Mouse (Mus musculus) megakaryocyte-erythroid progenitor cell, adult 5-6 weeks (primary cell): ENCODE results near the gene Ezr. TPM values are rescaled to one million over a fixed set of nuclear protein-coding genes. Genes with fewer than 3 reads are reported as not detected.
A peak's percentile ranks its signal among the peaks of the same experiment; 100 is the strongest.

ENCODE experiments used
- ATAC-seq: replicated peaks from 2 replicates; pipeline ENCODE4 v1.8.0; 2016; ENCODE audit warnings: mild to moderate bottlenecking, inconsistent platforms; ENCODE audit not compliant: severe bottlenecking, poor library complexity, low FRiP score, low TSS enrichment
- total RNA-seq, 2 experiments: library from RNA; stranded (forward) in 1 of 2; stranded (reverse) in 1 of 2; fragments of 200-1000, 215-1000 nt in 1 of 2; fragments of >200 nt in 1 of 2; fragmentation: Nextera tagmentation in 1 of 2; gene quantifications; 2 replicates each; pipeline ENCODE4 v1.2.3; 2014 to 2017

The Ezr gene
- total RNA-seq, 2 experiments from 2014 or later = 82.2 to 203 TPM

DNA sequence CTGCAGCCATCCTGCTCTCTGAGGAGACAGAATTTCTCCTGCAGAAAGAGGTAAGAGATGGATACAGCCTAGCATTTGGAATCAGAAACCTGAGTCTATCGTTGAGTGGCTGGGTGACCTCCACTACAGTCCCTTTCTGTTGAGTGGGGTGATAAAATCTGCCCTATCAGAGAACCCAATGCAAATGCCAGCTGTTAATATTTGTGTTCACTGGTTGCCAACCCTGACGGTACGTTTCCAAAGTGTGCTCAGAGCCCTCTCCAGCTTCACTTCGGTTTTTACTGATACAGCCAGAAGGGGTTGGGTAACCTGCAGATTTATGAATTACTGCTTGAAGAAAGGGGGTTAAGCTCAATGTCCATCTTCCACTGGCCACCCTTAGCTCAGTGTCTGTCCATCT lies 14.9 kb upstream of the Ezr start:
- ATAC-seq = no peak

DNA sequence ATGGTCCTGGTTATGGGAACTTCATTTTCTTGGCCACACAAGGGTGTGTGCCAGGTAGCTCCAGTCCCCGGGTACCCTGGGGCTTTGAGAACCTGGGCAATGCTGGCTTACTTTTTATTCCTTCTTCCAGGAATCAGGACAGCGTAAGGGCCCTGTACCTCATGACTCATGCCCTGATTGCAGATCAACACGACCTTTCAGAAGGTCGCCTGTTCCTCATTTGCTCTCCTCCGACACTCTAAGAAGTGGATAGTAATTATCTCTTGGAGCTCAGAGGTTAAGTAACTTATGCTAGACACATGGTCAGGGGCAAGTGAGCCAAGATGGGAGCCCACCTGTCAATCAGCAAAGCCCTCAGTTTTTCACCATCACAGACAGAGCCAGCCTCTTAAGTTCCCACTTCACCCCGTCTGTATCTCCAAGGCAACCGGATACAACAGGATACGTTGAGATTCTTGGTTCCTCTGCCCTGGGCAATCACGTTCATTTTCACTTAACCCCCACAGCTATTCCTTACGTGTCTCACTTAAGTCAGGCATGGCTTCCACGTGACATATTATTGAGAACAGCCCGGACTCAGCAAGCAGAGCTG lies 11.7 kb upstream of the Ezr start:
- ATAC-seq = no peak

DNA sequence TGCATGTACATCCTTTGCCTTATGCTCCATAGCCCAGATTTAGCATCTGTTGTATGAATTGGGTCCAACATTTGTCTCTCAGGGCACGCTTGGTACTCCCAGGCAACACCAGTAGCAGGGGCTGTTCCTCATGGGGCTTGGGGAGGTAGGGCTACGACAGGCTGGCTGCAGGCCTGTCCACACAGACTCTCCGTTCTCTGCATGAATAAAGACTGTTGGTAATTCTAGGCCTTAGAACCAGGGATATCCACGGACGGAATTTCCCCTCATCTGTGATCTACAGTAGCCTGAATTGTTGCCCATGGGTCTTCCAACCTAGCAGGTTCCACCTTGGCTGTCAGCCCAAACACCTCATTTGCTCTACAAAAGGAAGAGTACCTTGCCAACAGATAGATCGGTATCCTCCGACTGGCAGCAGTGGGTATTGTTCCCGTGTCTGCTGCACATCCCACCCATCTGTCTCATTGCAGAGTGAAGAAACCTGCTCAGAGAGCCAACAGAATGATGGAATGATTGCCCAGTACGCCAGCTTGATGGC lies 7.1 kb upstream of the Ezr start:
- ATAC-seq = no peak

DNA sequence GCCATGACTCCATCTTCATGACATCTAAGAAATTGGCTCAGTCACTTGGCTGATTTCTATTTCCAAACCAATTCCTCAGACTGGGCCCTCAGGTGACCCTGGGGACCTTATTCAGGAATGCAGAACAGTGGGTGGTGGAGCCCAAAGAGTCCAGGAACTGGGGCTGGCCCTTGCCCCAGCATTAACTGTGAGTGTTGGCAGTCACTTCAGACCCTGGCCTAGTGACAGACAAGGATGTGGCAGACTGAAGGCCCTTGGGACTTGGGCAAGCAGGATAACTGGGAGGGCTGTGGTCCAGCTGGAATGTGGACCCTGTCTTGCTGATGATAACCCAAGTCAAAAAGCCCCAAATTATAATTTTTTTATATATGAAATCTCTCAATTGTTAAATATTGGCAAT lies 6.5 kb upstream of the Ezr start:
- ATAC-seq = no peak

DNA sequence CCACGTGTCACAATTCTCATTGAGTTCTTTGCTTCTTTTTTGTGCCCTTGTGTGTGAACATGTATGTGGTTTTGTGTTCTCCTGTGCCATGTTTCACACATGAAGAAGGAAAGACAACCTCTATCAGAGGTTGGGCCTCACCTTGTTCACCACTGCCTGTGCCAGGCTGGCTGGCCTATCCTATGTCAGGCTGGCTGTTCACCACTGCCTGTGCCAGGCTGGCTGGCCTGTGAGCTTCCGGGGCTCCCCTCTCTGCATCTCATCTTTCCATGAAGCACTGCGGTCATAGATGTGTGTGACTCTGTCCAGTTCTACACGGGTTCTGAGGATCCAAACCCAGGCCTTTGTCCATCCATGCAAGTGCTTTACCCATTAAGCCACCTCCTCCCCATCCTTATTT lies 4.7 kb upstream of the Ezr start:
- no peak for ATAC-seq

DNA sequence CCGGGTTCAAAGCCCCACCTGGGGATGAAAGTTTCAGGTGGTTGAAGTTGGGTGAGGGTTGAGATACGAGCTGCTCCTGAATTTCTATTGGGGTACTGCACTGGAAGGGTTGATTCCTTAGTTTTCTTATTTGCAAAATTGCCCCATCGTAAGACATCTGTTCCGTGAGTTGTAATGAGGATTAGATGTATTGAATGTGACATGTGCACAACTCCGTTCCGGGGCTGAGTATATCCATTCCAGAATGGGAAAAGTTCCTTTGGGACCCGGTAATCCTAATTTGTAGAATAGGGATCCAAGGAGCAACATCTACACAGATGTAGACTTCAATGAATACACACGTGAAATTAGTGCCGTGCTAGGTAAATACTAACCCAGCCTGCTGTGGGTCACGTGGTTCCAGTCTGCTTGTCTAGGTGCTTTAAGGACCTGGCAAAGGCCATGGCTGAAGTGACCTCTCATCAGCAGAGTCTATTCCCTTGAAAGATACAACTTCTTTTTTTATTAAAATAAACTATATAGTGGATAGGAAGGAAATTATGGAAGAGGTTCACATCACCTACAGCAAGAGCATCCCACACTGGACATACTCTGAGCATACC lies 1.3 kb upstream of the Ezr start:
- no peak for ATAC-seq

DNA sequence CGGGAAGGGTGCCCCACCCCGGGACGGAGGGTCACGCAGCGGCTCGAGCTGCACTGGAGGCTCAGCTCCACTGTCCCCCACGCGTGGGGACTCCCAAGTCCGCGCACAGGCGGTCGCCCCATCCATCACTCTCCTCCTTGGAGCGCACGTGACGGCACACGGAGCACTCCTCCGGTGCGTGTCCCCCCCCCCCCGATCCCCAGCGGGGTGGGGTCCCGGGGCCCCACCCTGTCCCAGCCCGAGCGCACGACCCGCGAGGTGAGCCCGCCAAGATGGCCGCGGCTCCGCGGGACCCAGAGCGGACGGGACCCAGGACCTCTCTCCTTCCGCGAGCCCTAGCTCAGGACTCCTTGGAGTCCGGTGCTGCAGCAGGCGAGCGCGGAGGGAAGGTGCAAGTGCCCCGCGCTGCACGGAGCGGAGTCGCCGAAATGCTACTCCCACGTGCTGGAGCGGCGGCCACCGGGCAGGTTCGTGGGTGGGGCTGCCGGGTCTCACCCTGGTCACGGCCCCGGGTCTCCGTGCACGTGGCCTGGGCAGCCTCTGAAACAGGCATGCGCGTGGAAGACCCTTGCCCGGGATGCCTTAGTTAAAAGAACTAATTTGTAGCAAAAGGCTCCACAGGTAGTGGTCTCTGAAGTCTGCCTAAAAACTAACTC lies 550 bp upstream of the Ezr start:
- ATAC-seq = peak; percentile 31

DNA sequence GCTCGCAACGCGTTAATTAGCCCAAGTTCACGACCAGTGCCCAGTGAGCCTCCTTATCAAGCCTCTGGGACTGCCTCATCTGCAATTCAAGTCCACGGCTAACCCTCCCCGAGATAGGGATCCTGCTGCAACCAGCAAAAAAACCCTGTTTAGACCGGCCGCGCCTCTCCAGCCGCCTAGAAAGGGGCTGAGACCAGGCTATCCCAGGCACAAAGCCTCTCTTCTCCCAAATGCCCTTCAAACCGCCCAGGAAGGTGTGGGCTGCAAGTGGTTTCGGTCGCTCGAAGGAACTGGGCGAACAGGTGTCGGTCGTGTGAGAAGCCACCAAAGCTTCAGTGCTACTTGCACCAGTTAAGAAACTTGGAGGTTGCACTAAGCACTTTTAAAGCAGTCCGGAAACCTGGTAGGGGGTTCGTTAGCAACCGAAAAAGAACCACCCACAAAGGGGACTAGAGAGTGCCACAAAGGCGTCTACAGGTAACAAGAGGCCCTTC lies 504 bp downstream of the Ezr start:
- peak; percentile 54 for ATAC-seq

DNA sequence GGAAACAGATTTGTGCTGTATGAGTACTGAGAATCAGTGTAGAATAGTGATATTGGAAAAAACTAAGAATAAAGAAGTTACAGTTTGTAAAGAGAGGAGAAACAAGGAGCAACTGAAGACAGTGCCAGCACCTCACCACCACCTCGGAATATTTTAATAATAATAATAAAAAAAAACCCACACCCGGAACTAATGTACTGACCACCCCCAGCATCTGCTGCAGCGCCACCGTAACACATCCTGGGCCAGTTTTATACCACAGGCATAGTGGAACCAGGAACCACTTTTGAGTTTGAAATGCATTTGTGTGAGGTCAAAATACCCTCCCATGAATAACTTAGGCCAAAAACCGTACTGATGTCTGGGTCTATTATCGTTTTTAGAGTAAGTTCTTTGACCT lies 1.3 kb downstream of the Ezr start:
- no peak for ATAC-seq

DNA sequence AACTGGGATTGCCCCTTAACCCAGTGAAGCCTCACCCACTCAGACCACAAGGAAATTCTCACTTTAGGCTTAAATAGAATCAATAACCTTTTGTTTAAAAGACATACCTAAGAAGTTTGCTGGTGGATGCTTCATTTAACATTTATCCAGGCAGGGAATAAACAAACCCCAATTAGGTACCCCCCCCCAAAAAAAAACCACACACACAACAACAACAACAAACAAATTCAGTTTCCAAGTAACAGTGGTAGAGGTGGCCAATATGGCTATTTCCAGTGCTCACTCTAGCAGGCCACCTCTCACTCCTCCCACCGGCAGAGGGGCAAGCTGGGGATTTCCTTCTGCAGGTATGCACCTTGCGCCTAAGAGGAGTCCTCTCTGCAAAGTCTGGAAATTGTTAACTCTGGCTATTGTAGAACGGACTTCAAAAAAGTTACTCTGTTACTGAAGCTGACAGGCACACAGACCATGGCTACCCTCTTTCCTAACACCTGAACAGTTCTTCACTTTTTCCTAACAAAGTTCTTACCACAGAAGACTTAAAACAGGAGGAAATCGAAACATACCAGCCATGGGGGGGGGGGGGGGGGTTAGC lies 2.0 kb downstream of the Ezr start:
- no peak for ATAC-seq

DNA sequence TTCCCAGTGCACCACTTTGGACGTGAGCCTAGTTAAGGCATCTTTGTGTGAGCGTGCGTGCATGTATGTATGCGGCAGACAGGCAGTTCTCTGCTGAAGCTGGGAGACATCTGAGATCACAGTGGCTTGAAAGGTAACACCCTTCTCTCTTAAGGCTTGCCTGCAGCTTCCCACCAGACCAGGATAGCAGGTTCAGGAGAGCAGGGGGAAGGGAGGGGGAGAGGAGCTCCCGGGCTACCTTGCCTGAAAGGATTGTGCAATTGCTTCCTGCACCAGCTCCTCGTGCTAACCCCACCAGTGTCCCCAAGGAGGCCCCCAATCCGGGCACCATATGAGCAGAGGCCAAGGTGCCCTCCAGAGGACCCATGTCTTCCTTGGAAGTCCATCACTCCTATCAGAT lies 3.0 kb downstream of the Ezr start:
- ATAC-seq = no peak

DNA sequence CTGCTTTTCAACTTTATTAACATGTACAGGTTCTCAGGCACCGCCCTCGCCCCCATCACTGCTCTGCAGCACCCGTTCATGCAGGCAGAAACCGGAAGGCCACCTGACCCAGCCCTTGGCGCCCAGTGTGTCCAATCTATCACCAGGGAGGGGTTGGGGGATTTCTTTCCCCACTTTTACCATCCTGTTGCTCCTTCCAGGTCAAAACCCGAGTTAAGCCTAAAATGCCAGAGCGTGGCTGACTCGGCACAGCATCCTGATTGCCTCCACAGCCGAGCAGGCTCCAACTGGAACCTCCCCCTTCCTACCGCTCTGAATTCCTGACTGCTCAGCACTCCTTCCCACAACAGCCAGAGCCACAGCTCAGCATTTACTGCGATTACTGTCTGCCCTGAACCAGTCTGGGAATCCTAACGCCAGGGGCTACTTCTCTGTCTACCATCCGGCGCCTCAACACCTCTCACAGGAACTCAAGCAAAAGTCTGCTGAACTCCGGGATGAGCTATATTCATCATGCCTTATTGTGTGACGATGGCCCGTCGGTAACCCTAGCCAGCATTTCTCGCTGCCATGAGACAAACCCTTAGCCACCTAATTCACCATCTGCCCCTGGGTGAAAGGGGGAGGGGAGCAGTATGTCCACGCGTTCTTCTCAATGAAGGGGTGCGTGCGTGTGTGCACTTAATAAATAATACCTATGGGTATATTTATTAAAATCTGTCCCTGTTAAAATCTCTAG lies 3.6 kb downstream of the Ezr start:
- ATAC-seq = 0 out of 2 replicates have a peak, but pooled peaks have one; percentile 14

DNA sequence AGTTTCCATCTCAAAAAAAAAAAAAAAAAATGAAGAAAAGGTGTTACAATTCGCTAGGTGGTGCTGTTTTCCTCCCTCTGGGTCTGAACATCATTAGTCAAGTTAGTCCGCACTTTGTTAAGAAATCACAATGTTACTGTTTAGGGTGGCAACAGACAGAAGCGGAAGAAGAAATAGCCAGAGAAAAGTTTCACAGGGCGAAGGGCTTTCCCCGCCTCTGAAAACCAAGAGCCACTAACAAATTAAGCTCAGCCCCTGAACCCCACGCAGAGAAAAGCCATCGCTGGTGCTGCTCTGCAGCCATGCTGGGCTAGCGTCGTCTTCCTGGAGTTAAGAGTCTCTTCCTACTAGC lies 4.3 kb downstream of the Ezr start:
- no peak for ATAC-seq

DNA sequence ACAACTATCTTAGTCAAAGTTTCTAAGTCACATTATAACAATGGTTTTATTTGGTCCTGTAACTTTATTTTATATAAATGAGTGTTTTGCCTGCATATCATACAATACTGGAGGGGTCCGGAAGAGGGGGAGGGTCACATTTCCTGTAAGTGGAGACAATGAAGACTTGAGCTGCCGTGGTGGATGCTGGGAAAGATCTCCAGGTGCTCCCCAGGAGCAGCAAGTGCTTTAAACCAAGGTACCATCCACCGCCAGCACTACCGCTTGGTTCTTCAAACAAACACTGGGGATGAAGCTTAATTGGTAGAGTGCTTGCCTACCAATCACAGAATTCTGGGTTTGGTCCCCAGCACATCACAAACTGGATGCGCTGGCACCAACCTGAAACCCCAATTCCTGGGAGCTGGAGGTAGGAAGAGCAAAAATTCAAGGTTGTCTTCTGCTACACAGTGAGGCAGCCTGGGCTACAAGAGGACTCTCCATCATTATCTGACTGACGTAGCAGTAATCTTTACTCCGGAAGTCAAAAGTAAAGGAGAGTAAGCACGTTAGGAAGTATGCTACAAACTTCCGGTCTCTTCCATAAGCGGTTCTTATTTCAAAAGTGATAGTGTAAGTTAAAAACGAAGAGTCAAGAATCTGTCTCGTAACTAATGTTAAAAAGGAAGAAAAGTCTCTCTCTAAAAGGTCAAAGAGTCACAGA lies 4.8 kb downstream of the Ezr start:
- ATAC-seq = no peak

DNA sequence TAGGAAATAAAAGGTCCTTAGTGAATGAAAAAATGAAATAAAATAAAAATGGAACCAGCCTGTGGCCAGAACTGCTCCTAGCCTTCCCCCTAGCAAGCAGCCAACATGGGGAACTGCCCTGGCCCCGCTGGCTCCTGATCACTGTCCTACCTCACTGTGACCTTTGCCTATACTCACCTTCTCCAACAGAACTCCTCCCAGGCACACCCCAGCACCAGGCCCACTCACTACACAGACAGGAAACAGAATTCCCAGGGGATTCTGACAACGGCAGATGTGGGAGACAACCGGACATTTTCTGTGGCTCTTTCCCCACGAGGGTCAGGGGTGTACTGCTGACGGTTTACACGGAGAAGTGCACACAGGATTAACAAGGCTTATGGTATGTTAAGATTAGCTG lies 5.5 kb downstream of the Ezr start:
- no peak for ATAC-seq

DNA sequence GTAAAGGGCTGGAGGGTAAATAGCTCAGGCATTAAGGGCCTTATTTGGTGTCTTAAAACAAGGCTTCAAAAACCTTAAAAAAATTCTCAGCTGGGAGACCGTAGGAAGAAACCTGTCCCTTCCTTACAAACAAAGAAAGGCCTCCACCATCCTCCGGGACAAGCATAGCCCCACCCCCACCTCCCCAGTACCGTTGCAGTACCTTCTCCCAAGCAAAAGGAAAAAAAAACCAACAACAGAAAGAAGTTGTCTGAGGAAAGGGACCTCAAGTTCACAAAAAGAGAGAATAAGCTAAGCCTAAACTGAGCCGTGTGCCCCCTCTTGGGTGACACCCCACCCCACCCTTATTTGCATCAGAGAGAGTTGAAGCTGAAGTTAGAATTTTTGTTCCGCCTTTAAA lies 6.0 kb downstream of the Ezr start:
- ATAC-seq = no peak

DNA sequence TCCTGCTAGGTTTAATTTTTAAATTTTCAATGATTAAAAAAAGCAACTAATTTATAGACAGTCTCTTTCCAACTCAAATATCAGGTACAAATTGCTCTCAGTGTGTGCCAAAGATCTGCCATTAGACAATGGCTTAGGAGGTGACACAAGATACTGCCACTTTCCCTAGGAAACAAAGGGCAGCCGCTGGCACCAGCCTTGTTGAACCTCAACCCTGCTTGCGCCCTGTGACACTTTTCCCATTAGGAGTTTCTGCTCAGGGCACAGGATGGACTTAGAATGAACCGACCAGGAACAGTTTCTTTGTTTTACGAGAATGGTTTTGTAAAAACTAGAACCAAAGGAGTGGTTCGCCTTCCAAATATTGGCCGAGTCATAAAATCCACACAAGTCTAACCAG lies 6.5 kb downstream of the Ezr start:
- no peak for ATAC-seq

DNA sequence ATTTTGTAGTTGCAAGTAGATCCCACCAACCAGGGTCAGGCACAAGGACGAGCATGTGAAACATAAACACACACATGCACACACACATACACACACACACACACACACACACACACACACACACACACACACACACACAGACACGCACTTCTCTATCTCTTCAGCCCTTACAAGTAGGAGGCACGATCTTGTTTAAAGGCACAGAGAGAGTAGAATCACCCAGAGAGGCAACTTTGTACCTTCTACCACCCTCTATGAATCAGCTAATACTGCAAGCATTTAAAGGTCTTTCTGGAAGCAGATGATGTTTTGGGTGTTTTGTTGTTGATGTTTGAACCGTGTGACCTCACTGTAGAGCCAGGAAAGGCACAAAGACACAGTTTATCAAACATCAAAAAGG lies 6.9 kb downstream of the Ezr start:
- ATAC-seq = no peak

DNA sequence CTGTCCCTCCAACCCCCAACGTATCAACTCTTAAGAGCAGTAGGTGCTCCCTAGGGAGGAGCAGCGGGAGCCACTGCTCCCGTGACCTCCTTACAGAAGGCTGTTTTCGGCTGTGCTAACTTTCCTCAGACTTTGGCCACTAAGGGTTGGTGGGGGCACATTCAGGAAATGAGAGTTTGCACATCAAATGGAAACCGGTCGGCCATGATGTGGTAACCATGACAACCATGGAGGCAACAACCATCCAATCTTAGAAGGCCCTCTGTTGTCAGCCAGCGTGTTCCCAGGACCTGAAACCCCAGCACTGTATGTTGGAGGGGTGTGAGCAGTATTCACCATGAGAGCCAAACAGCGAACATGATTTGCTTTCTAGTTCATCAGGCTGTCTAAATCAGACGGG lies 7.4 kb downstream of the Ezr start:
- ATAC-seq = no peak
